Mouse (Mus musculus): ENCODE results near the gene Meis2.

Gene Meis2

DNA sequence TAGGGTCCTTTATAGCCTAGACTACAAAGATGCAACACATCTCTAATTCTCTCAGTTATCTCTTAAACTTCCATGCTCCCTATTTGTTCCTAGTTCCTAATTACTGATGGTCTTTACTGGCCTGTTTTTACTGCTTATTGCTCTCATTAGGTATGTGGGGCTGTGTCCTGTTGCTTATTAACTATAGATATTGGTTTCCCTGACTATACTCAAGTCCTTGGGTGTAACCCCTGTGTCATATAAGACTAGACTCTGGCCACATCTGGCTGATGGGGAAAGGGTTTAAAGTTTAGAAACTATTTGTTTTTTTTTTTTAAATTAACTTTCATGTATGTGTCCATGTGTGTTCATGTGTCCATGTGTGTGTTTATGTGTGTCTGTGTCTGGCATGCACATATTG, 147.1 kb downstream of the Meis2 start:
- ATAC-seq (ENCODE audit: insufficient number of reproducible peaks, low FRiP score, low TSS enrichment) = no peak

DNA sequence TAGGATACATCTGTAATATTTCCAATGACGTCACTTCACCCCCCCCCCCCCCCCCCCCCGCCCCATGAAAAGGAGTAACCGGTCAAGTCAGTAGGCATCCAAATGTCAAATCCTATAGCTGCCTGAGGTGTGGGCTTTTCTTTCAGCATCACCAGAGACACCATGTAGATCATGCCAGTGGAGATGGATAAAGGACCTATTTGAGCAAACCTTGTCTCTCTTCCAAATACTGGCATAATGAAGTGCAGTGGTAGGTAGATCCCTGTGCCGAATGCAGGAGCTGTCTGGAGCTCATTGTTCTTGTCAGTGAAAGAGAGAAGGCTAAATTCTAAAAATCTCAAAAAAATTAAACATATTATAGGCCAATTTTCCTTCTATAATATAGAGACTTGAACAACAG, 151.1 kb downstream of the Meis2 start:
- no peak for ATAC-seq (ENCODE audit: insufficient number of reproducible peaks, low FRiP score, low TSS enrichment)

DNA sequence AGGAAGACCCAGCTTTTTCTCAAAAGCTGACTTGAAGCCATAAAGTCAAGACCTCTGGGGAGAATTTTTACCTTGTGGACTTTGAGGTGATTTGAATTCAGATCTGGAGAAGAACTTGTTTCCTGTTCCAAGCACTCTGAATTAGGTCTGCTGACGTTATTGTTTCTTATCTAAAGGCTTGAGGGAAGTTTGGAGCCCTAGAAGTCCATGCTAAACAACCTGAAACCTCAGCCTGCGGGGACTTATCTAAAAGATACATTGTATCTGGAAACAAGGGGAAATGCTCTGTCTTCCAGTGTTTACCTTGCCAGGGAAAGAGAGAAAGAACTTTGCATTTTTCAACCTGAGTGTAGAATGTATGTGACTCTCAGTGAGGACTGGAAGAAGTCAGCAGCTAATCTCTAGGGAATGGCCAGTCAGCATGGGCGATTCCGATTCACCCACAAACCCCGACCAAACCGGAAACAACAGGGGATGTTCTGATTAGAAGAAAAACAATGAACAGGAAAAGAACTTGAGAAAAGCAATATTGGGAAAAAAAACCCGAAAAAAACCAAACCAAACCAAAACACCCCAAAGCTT, 152.6 kb downstream of the Meis2 start:
- no peak for ATAC-seq (ENCODE audit: insufficient number of reproducible peaks, low FRiP score, low TSS enrichment)

DNA sequence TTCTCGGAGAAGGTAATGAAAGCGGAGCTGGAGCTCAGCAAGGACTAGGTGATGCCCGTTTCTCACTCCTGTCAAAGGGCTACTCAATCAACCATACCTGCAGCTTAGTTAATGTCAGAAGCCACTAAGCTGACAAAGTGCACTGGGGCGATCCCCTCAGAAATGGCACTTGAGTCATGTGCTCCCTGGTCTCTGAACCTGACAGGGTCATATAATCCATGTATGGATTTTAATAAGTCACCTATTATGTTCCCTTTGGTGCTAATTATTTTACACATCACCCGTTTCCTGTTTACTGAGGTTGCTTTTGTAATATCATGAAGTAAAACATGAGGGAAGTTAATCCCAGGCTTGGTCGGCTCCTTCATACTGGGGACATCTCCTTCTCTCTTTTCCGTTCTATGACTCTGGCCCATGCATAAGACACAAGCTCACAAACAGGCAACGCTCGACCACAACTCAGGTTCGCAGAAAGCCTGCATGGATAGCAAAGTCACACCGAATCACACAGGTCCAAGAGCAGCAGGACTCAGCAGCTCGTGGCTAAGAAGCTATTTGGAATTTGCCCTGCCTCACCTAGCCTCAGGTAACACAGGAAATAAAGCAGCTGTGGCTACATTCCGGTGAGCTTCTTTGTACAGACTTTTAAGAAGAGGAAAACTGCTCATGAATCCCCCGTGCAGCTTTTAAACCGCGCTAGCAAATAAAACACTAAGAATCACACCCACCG, 153.6 kb downstream of the Meis2 start:
- no peak for ATAC-seq (ENCODE audit: insufficient number of reproducible peaks, low FRiP score, low TSS enrichment)

DNA sequence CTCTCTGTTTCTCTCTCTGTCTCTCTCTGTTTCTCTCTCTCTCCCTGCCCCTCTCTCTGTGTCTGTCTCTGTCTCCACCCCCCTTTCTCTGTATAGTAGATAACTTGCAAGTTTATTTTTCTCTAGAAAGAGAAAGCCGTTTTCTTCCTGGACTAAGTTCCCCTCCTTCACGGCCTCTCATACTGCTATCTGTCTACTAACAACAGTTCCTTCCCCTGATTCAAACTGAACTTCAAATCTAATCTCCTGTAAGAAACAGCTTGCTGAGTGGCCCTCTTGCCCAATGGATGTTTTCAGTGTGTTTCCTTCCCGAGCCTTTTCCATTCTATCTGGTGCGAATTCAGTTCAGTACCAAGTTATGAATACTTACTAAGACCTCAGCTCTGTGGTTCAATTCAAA, 155.4 kb downstream of the Meis2 start:
- ATAC-seq (ENCODE audit: insufficient number of reproducible peaks, low FRiP score, low TSS enrichment) = no peak

DNA sequence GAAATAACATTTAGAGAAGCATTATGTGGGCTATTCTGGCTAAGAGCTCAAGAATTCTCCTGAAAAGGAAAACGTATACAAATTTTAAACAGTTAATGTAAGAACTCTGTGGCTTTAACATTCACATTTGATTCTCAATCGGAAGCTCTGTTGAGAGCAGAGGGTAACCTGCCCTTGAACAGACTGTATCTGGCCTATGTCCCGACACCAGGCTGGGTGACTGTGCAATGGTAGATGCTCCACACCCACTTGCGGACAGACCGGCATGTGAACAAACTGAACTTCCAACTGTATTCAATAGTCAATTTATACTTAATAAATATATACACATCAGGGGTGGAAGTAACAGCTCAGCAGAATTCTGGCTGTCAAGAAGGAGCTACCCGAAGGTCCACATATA, 164.6 kb downstream of the Meis2 start:
- no peak for ATAC-seq (ENCODE audit: insufficient number of reproducible peaks, low FRiP score, low TSS enrichment)

DNA sequence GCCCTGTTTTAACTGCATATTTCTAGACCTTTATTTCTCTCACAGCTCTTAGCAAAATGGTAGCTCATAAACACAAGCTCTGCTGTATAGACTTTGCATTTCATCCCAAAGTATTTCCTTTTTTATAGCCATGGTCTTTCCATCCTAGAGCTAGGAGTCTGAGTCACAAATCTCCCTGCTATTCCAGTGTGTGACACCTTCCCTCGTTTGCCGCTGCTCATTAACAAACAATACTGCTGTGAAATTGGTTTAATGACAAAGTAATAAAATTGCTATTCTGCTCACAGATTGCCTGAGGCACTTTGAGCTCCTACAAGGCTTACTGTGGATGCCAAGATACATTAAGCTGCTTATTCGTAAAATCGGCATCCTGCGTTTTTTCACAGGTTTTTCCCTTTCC, 168.1 kb downstream of the Meis2 start:
- no peak for ATAC-seq (ENCODE audit: insufficient number of reproducible peaks, low FRiP score, low TSS enrichment)

DNA sequence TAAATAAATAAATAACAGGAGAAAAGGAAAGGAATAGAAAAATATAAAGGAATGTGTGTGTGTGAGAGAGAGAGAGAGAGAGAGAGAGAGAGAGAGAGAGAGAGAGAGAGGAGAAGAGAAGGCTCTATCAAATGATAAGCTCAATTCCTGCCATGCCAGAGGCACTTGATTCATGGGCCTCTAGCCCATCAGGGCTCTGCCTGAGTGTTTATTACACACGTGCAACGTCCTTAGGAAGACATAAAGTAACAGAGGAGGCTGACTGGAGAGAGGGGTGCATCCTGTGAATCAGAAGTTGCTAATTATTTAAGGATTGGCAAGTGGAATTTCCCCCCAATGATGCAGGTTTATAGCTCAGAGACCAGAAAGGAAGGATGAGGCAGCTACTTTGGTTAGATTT, 168.6 kb downstream of the Meis2 start:
- ATAC-seq (ENCODE audit: insufficient number of reproducible peaks, low FRiP score, low TSS enrichment) = no peak

DNA sequence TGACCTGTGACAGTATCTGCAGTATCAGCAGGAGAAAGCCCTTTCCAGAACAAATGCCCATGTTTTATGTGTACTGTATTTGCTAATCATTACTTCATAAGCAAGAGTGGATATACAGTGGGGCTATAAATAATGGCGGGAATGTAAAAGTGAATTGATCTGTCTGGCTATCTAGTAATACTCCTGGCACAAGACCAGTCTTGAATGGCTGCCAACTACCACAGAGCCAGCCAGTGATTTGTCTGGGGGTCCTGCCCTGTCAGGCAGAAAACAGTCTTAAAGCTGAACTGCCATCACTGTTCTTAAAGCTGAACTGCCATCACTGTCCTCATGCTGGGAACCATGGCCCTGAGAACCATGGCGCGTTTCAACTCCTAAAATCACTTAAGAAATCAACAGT, 169.9 kb downstream of the Meis2 start:
- ATAC-seq (ENCODE audit: insufficient number of reproducible peaks, low FRiP score, low TSS enrichment) = no peak

DNA sequence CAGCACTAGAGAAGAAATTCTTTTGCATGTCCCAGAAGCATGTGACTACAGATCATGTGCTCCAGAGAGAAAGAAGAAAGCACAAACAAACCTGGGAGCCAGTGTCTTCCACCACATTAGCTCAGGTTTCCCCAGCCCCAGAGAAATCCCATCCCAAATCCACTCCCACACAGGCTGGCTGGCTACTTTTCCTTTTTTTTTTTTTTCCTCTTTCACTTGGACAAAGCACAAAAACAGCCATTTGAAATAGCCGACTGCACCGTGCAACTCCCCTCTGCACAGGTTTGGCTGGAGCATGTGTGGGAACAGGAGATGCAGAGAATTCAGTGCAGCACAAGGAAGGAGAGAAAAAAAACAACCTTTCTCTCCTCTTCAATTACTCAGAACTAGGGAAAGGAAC, 170.4 kb downstream of the Meis2 start:
- ATAC-seq (ENCODE audit: insufficient number of reproducible peaks, low FRiP score, low TSS enrichment) = no peak

DNA sequence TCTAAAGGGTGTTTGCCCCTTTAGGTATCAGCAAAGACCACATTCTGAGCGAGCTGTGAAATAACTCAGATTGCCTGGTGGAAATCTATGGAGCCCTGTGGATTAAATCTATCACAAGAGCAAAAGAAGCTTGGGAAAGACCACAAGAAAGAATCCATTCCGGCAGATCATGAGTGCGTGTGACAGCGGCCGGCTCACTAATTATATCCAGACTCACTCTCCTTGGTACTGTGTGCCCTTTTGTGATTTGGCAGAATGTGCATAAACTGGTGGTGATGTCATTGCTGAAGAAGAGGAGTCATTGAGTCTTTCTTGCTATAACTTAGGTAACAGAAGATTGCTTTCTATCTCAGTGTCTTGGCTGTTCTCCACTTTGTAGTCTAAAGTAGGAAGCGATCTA, 172.5 kb downstream of the Meis2 start:
- no peak for ATAC-seq (ENCODE audit: insufficient number of reproducible peaks, low FRiP score, low TSS enrichment)

DNA sequence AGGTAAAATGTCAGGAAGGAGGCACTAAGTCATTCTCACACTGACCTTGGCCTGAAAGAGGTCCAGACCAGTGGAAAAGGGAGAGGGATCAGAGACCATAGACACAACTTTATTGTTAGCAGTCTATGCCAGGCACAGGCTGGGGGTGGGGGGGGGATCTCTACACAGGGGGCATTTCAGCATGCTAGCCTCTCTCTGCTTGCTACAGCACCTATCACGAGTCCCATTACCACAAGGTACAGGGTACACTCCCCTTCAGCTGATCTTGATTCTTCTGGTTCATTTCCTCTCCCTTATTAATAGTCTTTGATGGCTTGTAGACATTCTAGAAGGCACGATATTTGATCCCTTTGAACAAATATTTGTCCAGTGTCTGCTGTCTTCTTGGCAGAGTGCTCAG, 174.9 kb downstream of the Meis2 start:
- no peak for ATAC-seq (ENCODE audit: insufficient number of reproducible peaks, low FRiP score, low TSS enrichment)

DNA sequence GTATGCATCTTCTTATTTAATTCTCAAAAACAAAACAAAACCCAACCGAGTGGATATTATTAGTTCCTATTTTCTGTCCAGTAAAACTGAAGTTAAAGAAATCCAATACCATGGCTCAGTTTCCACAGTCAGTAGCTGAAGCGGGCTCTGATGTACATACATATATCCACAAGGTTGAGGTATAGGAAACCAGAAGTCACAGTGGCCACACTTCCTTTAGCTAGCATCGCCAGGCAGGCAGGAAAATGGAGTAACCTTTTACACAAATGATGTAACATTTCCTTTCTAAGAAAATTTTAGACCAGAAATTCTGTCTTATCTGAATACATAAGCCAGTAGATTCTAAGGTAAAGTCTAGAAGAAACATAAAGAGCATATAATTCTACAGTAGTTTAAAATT, 175.6 kb downstream of the Meis2 start:
- ATAC-seq (ENCODE audit: insufficient number of reproducible peaks, low FRiP score, low TSS enrichment) = no peak

DNA sequence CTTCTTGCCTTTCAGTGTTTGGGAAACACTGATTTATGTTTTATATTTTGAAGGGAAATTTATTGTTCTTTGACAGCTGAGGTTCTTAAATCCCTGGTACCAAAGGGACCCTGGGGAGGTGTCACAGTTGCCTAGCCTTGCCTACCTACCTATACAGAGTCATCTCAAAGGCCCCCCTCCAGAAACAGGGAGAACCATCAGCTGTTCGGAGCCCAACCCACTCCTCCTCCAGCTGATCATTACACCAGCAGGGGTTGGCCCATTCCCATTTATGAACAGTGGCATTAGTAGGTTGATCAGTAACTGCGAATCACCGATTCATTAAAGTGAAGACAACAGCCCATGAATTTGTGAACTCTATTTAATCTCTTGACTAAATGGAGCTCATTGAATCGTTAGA, 176.4 kb downstream of the Meis2 start:
- no peak for ATAC-seq (ENCODE audit: insufficient number of reproducible peaks, low FRiP score, low TSS enrichment)

DNA sequence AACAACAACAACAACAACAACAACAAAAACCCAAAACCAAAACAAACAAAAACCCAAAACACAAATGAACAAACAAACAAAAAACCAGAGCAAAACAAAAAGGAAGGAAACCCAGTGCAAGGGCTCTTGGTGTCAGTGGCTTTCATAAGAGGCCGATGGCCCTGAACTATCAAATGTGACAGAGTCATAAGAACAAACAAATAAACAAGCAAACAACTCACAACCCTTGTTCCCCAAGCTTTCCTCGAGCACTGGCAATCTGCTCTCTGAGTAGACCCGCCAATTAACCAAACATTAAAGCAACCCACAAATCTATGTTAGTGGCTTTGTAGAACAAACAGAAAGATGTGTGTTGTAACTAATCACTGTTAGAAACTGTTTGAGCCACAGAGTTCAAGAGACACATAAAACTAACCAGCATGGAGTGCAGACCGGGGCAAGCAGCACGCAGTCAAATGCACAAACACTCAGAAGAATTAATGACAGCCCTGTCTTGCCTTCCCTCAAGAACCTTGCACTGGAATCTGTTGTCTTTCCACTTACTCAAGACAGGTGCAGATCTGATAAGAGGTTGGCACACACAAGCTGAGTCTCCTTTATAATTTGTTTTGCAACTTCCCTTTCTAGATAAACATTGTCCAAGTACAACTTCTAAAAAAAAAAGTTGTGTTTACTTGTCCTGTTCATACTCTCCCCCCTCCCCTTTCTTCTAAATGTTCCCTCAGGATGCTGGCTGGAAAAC, 177.1 kb downstream of the Meis2 start:
- ATAC-seq (ENCODE audit: insufficient number of reproducible peaks, low FRiP score, low TSS enrichment) = no peak

DNA sequence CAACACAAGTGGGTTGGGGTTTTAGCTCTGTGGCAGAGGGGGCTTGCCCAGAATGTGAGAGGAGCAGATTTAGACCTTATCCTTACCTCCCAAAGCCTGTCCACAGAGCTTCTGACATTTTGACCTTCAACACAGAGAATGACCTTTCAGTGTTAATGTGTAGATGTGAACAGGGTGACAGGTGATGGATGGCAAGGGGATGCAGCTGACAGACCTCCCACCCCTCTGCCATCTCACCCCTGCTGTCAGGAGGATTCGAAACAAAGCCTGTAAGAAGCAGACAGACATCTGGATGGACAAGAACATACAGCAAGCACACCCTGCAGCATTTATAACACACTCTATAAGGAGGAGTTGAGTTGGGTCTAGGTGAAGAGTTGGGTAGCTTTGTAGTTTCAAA, 178.0 kb downstream of the Meis2 start:
- ATAC-seq (ENCODE audit: insufficient number of reproducible peaks, low FRiP score, low TSS enrichment) = no peak

DNA sequence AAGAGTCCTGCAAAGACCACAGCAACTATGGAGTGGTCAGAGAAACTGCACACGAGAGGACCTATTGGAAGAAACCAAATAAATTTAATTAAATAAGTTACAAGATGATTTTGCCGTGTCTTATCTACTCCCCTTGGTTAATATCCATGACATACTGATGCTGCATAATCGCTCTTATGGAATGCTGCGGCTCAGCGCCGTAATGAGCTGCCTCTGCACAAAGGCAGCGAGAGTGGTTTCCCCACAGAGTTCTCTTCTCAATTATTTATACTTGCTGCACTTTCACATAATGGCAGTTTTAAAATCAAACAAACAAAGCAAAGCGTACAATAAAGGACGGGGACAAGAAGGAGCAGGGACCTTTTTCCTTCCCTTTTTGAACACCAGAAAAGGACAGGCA, 181.5 kb downstream of the Meis2 start:
- no peak for ATAC-seq (ENCODE audit: insufficient number of reproducible peaks, low FRiP score, low TSS enrichment)

DNA sequence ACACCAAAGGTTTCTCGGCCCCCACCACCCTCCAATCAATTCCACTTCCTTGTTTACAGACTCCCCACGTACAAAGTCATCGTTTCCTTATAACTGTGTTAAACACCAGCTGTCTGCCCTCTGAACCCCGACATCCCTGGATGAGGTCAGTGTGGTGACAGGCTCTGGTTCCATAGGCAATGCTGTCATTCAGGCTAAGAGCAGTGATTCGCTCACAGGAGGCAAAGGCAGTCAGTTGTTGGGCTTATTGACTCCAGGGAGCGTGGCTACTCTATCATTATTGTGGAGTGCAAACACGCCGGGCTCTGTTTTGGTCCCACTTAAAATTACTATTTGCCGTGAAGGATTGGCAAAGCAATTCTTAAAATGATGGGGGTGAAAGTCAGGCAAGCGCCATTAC, 182.1 kb downstream of the Meis2 start:
- no peak for ATAC-seq (ENCODE audit: insufficient number of reproducible peaks, low FRiP score, low TSS enrichment)

DNA sequence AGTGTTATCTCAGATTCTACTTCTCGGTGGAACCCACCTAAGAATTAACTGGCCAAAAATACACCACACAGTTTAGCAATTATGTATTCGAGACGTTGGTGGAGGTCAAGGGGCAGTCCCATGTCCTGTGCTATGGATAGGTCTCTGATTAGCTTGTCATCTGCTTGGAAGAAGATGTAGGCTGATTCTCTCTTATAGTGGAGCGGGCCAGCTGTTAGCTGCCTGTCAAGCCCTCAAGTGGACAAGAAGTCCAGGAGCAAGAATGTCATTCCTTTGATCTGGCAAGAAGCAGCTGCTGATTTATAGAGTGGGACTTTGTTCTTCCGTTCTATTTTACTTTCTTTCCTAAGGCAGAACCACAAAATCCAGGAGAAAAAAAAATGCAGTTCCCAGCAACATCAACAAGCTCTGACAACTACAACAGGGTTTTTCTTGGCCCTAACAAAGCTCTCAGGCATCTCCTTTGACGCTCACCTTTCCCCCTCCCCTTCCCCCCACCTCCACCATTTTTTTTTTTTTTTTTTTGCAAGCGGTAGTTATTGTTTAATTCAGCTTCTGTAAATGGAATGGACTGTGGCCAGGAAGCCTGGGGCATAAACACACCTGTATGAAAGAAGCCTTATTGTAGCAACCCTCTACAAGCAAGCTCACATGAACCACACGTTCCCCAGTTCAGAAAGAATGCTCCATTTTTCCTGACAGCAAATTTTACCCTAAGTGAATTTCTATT, 189.7 kb downstream of the Meis2 start:
- ATAC-seq (ENCODE audit: insufficient number of reproducible peaks, low FRiP score, low TSS enrichment) = no peak

DNA sequence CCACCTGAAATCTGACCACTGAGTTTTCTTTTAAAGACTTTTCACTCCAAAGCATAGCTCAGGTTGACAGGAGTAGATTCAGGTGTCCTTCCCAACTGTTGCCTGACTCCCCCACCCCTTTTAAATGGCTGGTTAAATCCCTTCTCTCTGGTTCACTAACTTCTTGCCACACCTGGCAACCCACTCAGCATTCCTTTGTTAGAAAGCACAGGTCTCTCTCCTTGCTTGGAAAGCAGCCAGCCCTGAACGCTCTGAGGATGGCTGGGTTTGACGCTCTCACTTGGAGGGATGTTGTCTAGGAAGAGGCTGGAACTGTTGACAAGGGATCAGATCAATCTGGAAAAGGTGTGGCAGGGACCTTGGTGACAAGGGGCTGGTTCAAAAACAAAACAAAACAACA, 192.8 kb downstream of the Meis2 start:
- ATAC-seq (ENCODE audit: insufficient number of reproducible peaks, low FRiP score, low TSS enrichment) = no peak

DNA sequence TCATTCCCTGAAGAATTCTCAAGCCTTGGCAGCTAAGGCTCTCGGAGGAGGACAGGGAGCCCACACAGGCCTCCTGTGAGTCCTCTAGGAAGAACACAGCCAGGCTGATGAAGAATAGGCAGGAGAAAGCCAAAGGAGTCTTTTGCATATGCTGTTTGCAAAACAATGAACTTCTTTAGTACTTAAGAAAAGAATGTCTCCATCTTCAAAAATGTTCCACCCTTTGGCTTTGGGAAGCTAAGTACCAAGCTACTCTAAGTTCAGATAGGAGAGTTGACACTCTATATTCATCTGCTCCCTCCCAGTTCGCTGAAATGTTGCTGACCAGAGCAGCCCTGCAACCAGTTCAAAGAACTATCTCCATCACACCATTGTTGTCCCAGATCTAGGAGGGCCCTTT, 195.7 kb downstream of the Meis2 start:
- ATAC-seq (ENCODE audit: insufficient number of reproducible peaks, low FRiP score, low TSS enrichment) = no peak

All from cerebellum, adult (tissue).